Mouse (Mus musculus): ENCODE measurements around the gene Gm17359. TPM values are rescaled to one million over a fixed set of nuclear protein-coding genes. Genes with fewer than 3 reads are reported as not detected.

The Gm17359 gene
- polyA plus RNA-seq, 1 experiment from 2014 or later = not detected

DNA sequence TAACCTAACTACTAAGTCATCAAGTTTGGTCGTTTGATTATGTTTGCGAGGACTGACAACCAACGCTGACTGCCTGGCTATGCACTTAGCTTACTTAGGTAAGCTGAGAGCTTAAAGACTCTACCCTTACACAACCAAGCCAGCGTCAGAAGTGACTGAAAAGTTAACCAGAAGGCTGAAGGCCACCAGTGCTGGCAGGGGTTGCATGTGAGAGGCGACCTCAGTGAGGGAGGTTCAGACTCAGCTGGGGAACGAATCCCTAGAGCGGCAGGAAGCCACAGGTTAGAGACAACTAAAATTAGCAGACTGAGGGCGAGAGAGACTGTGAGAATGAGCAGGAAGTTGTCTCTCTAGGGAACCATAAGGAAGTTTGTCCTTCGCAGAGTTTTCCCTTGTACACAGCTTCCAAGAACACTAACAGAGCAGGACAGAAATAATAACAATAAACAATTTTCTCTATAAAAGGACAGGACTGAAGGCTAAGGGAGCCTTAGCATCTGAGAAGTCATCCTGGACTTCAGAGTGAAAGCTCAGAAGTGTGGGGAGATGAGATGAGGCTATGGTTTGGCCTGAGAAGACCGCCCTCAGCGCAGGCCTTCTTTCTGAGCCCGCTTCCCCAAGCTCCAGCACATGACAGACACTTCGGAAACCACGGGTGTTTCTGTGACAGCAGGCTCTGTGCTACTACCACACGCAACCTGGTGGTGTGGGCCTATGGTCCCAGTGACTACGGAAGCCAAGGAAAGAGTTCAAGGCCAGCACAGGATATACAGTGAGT, 148.0 kb downstream of the Gm17359 start:
- Histone ChIP-seq H3K9me3 (ENCODE audit: control insufficient read depth, low read length) (no peaks in the 10 kb centered on the region), H3K4me1 (replicated peaks; ENCODE audit: control insufficient read depth, insufficient read depth, low read length) (no peaks in the 10 kb centered on the region; the same call in 1 of the 2 replicates), H3K4me2 (no peak overlapping the region), H3K9ac (ENCODE audit: low read depth, low read length) (no peak overlapping the region), H3K36me3 (ENCODE audit: control insufficient read depth, insufficient read depth, low read length) (peaks cover 20% of the 10 kb centered on the region), H3K27me3 (replicated peaks; ENCODE audit: control insufficient read depth, insufficient read depth, low read length) (no peaks in the 10 kb centered on the region), H3K27ac (ENCODE audit: low read depth, low read length) (no peak overlapping the region), H3K4me3 (ENCODE audit: low read depth, low read length) (no peak overlapping the region)
- WGBS = 76% methylated on average over 16 of the region's 16 CpGs
- no peak for DNase-seq (ENCODE audit: low spot score)
- no peak for ATAC-seq (replicated peaks; ENCODE audit: low FRiP score)

DNA sequence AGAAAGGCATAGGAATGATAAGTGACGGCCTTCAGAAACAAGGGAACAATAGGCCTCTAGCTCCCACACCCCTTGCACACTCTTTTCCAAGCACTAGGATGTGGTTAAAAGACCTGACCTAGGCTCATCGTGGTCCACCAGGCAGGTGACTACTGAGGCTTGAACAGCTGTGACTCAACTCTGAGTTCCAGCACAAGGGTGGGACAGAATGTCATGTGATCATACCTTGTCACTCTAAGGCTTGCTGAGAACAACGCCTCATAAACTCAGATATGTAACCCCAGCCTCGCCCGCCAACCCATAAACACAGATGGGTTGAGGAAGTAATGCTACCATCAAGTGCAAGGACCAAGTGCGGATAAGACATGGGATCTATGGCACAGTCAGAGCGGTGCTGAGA, 151.6 kb downstream of the Gm17359 start:
- DNase-seq (ENCODE audit: low spot score) (no peak), ATAC-seq (replicated peaks; ENCODE audit: low FRiP score) (no peak)
- 91% methylated on average over 7 of the region's 7 CpGs for WGBS
- no peaks in the 10 kb centered on the region for H3K9me3 ChIP-seq (ENCODE audit: control insufficient read depth, low read length)
- H3K4me3 ChIP-seq (ENCODE audit: low read depth, low read length) = no peak overlapping the region
- H3K27me3 ChIP-seq (replicated peaks; ENCODE audit: control insufficient read depth, insufficient read depth, low read length) = no peaks in the 10 kb centered on the region
- no peak overlapping the region for H3K9ac ChIP-seq (ENCODE audit: low read depth, low read length)
- no peak overlapping the region for H3K27ac ChIP-seq (ENCODE audit: low read depth, low read length)
- peaks cover 16% of the 10 kb centered on the region for H3K36me3 ChIP-seq (ENCODE audit: control insufficient read depth, insufficient read depth, low read length)
- H3K4me2 ChIP-seq = no peak overlapping the region
- no peaks in the 10 kb centered on the region for H3K4me1 ChIP-seq (replicated peaks; ENCODE audit: control insufficient read depth, insufficient read depth, low read length)

DNA sequence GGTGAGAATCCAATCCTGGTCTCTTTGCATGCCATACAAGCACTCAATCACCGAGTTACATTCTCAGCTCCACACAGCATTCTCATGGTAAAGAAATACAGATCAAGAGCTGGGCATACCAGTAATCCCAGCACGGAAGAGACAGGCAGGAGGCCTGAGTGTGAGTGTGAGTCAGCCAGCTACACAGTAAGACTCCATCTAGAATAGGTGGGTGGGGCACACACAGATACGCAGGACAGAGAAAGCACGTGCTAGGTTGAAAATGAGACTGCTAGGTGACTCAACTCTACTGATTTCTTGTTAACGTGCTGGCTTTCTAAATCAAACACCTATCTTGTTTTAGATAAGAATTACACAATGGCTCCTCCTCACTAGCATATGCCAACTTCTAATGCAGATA, 153.6 kb downstream of the Gm17359 start:
- no peak overlapping the region for H3K27ac ChIP-seq (ENCODE audit: low read depth, low read length)
- ATAC-seq (replicated peaks; ENCODE audit: low FRiP score) = no peak
- peaks cover 15% of the 10 kb centered on the region; the same call in 1 of the 2 replicates for H3K36me3 ChIP-seq (ENCODE audit: control insufficient read depth, insufficient read depth, low read length)
- DNase-seq (ENCODE audit: low spot score) = no peak
- 84% methylated on average over 5 of the region's 5 CpGs for WGBS
- H3K9me3 ChIP-seq (ENCODE audit: control insufficient read depth, low read length) = no peaks in the 10 kb centered on the region
- H3K27me3 ChIP-seq (replicated peaks; ENCODE audit: control insufficient read depth, insufficient read depth, low read length) = no peaks in the 10 kb centered on the region
- H3K9ac ChIP-seq (ENCODE audit: low read depth, low read length) = no peak overlapping the region
- no peaks in the 10 kb centered on the region for H3K4me1 ChIP-seq (replicated peaks; ENCODE audit: control insufficient read depth, insufficient read depth, low read length)
- no peak overlapping the region for H3K4me2 ChIP-seq
- H3K4me3 ChIP-seq (ENCODE audit: low read depth, low read length) = no peak overlapping the region

DNA sequence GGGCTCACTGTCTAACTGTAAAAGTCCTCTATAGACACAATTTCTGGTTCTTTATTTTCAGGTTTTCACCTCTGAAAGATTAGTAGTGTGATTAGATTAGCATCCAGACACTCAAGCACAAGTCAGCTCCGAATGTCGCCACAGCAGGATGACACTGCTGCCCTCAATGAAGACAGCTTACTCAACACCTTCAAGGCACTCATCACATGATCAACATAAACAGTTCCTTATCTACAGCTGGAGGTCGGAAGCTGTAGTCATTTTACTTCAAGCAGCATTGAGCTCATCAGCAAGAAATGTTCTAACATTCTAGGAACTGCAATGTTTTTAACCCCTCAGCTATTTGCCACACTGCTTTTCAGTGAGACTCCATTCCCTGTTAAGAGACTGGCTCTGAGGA, 155.2 kb downstream of the Gm17359 start:
- Histone ChIP-seq H3K27ac (ENCODE audit: low read depth, low read length) (no peak overlapping the region), H3K9ac (ENCODE audit: low read depth, low read length) (no peak overlapping the region), H3K4me2 (no peak overlapping the region), H3K4me3 (ENCODE audit: low read depth, low read length) (no peak overlapping the region), H3K9me3 (ENCODE audit: control insufficient read depth, low read length) (no peaks in the 10 kb centered on the region), H3K27me3 (replicated peaks; ENCODE audit: control insufficient read depth, insufficient read depth, low read length) (no peaks in the 10 kb centered on the region), H3K36me3 (ENCODE audit: control insufficient read depth, insufficient read depth, low read length) (peaks cover 13% of the 10 kb centered on the region; the same call in 1 of the 2 replicates), H3K4me1 (replicated peaks; ENCODE audit: control insufficient read depth, insufficient read depth, low read length) (no peaks in the 10 kb centered on the region)
- WGBS = 71% methylated on average over 3 of the region's 3 CpGs
- ATAC-seq (replicated peaks; ENCODE audit: low FRiP score) = no peak
- no peak for DNase-seq (ENCODE audit: low spot score)

DNA sequence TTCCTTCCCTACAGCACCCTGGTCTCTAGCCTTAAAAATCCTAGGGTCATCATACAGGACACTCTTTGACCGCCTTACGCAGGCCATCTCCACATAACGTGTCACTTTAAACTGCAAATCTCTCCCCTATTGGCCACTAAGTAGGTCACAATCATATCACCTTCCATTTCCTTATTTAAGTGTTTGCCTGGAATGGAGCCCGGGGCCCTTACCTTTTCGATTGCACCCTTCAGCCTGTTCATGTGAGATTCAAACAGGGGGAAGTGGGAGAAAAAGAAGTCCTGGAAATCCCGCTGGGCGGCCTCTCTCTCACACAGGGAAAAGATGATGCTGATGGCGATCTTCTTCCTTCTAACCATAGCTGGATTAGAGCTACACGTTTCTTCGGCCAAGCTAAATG, 156.6 kb downstream of the Gm17359 start:
- ATAC-seq (replicated peaks; ENCODE audit: low FRiP score) = no peak
- H3K4me3 ChIP-seq (ENCODE audit: low read depth, low read length) = no peak overlapping the region
- peaks cover 10% of the 10 kb centered on the region; the same call in 1 of the 2 replicates for H3K36me3 ChIP-seq (ENCODE audit: control insufficient read depth, insufficient read depth, low read length)
- H3K9me3 ChIP-seq (ENCODE audit: control insufficient read depth, low read length) = no peaks in the 10 kb centered on the region
- DNase-seq (ENCODE audit: low spot score) = no peak
- H3K27ac ChIP-seq (ENCODE audit: low read depth, low read length) = no peak overlapping the region
- H3K27me3 ChIP-seq (replicated peaks; ENCODE audit: control insufficient read depth, insufficient read depth, low read length) = no peaks in the 10 kb centered on the region
- H3K4me2 ChIP-seq = no peak overlapping the region
- no peak overlapping the region for H3K9ac ChIP-seq (ENCODE audit: low read depth, low read length)
- no peaks in the 10 kb centered on the region for H3K4me1 ChIP-seq (replicated peaks; ENCODE audit: control insufficient read depth, insufficient read depth, low read length)
- WGBS = 96% methylated on average over 10 of the region's 10 CpGs

DNA sequence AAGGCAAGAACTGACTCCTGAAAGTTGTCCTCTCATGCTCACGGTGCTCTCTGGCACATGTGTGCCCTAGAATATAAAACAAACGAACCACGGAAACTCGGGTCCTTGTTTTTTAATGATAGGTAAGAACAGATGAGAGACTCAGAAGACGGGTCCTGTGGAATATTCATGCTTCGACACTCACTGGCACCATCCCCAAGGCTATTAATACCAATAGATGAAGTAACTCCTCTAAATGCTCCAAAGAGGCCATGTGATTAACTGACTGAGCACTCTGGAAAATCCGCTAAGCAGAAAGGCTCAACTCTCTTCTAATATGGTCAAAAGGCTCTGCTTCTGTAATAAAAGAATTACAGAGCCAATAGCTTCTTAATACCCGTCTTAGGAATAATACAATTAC, 157.6 kb downstream of the Gm17359 start:
- 0 out of 2 replicates have a peak, but pooled peaks cover 4% of the 10 kb centered on the region for H3K36me3 ChIP-seq (ENCODE audit: control insufficient read depth, insufficient read depth, low read length)
- H3K27me3 ChIP-seq (replicated peaks; ENCODE audit: control insufficient read depth, insufficient read depth, low read length) = no peaks in the 10 kb centered on the region
- H3K9ac ChIP-seq (ENCODE audit: low read depth, low read length) = no peak overlapping the region
- no peaks in the 10 kb centered on the region for H3K4me1 ChIP-seq (replicated peaks; ENCODE audit: control insufficient read depth, insufficient read depth, low read length)
- H3K9me3 ChIP-seq (ENCODE audit: control insufficient read depth, low read length) = no peaks in the 10 kb centered on the region
- H3K27ac ChIP-seq (ENCODE audit: low read depth, low read length) = no peak overlapping the region
- no peak for DNase-seq (ENCODE audit: low spot score)
- no peak for ATAC-seq (replicated peaks; ENCODE audit: low FRiP score)
- no peak overlapping the region for H3K4me3 ChIP-seq (ENCODE audit: low read depth, low read length)
- WGBS = 92% methylated on average over 8 of the region's 8 CpGs
- no peak overlapping the region for H3K4me2 ChIP-seq

DNA sequence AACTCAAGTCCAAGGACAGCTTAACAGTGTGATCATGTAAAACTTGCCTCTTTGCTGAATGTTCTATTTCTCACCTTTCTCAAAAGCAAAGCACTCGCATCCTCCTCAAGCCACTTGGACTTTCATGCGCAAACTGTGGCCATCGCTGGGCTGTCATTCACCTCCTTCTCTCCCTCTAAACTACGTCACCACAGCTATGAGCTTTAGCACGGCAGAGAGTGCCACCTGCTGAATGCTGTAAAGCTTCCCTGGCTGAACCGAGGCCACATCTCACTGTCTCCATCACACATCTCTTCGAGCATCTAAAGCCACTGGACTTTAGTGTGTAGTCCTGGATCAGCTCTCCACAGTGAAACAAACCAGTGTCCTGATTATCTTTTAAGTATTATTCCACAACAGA, 158.7 kb downstream of the Gm17359 start:
- no peaks in the 10 kb centered on the region for H3K27me3 ChIP-seq (replicated peaks; ENCODE audit: control insufficient read depth, insufficient read depth, low read length)
- peaks cover 5% of the 10 kb centered on the region; the same call in 1 of the 2 replicates for H3K36me3 ChIP-seq (ENCODE audit: control insufficient read depth, insufficient read depth, low read length)
- no peak overlapping the region for H3K9ac ChIP-seq (ENCODE audit: low read depth, low read length)
- ATAC-seq (replicated peaks; ENCODE audit: low FRiP score) (no peak), DNase-seq (ENCODE audit: low spot score) (no peak)
- H3K4me1 ChIP-seq (replicated peaks; ENCODE audit: control insufficient read depth, insufficient read depth, low read length) = no peaks in the 10 kb centered on the region
- H3K9me3 ChIP-seq (ENCODE audit: control insufficient read depth, low read length) = no peaks in the 10 kb centered on the region
- H3K4me3 ChIP-seq (ENCODE audit: low read depth, low read length) = no peak overlapping the region
- no peak overlapping the region for H3K27ac ChIP-seq (ENCODE audit: low read depth, low read length)
- 89% methylated on average over 7 of the region's 7 CpGs for WGBS
- no peak overlapping the region for H3K4me2 ChIP-seq

DNA sequence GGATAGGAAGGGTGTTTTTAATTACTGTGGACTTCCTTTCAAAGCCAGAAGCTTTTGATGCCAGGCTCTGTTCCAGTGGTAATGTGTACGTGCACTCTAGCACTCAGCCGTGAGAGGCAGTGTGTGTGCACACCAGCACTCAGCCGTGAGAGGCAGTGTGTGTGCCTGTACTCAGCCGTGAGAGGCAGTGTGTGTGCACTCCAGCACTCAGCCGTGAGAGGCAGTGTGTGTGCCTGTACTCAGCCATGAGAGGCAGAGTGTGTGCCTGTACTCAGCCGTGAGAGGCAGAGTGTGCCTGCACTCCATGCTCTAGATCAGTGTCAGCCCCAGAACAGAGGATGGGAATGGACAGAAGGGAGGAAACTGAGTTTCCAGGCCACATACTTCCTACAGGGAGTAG, 160.2 kb downstream of the Gm17359 start:
- Histone ChIP-seq H3K9ac (ENCODE audit: low read depth, low read length) (no peak overlapping the region), H3K4me2 (no peak overlapping the region), H3K4me1 (replicated peaks; ENCODE audit: control insufficient read depth, insufficient read depth, low read length) (no peaks in the 10 kb centered on the region), H3K27me3 (replicated peaks; ENCODE audit: control insufficient read depth, insufficient read depth, low read length) (no peaks in the 10 kb centered on the region), H3K36me3 (ENCODE audit: control insufficient read depth, insufficient read depth, low read length) (peaks cover 8% of the 10 kb centered on the region), H3K9me3 (ENCODE audit: control insufficient read depth, low read length) (no peaks in the 10 kb centered on the region), H3K27ac (ENCODE audit: low read depth, low read length) (no peak overlapping the region), H3K4me3 (ENCODE audit: low read depth, low read length) (no peak overlapping the region)
- ATAC-seq (replicated peaks; ENCODE audit: low FRiP score) (no peak), DNase-seq (ENCODE audit: low spot score) (no peak)
- WGBS = 83% methylated on average over 6 of the region's 6 CpGs

DNA sequence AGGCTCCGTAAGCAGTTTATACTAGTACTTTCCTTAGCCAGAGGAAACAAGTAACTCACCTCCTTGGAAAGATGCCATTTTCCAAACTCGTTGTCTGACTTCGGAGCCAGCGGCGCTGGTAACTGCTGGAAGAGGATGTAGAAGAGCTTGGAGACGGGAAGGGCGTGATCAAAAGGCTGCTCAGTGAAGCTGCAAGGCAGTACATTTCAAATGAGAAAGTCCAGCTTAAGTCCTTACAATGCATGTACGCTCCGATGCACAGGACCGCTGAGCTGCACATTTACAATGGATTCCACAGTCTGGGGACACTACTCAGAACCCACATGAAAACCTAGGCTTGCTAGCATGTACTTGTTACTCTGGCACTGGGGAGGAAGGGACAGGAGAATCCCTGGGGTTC, 163.8 kb downstream of the Gm17359 start:
- peaks cover 8% of the 10 kb centered on the region for H3K36me3 ChIP-seq (ENCODE audit: control insufficient read depth, insufficient read depth, low read length)
- no peak overlapping the region for H3K4me3 ChIP-seq (ENCODE audit: low read depth, low read length)
- no peaks in the 10 kb centered on the region for H3K27me3 ChIP-seq (replicated peaks; ENCODE audit: control insufficient read depth, insufficient read depth, low read length)
- no peak overlapping the region for H3K9ac ChIP-seq (ENCODE audit: low read depth, low read length)
- H3K27ac ChIP-seq (ENCODE audit: low read depth, low read length) = no peak overlapping the region
- DNase-seq (ENCODE audit: low spot score) (no peak), ATAC-seq (replicated peaks; ENCODE audit: low FRiP score) (no peak)
- H3K4me1 ChIP-seq (replicated peaks; ENCODE audit: control insufficient read depth, insufficient read depth, low read length) = no peaks in the 10 kb centered on the region
- H3K9me3 ChIP-seq (ENCODE audit: control insufficient read depth, low read length) = no peaks in the 10 kb centered on the region
- H3K4me2 ChIP-seq = no peak overlapping the region
- 95% methylated on average over 10 of the region's 10 CpGs for WGBS

Measured in liver, embryonic 11.5 days (tissue).